Mouse (Mus musculus) liver, adult 2 months (tissue): ENCODE data around the gene Gdpd3. TPM values are rescaled to one million over a fixed set of nuclear protein-coding genes. Genes with fewer than 3 reads are reported as not detected.

Experiments used
- DNase-seq: peaks from one replicate; pipeline ENCODE4 v3.0.0-alpha.2; 2011; ENCODE audit warnings: low read depth, low spot score; ENCODE audit errors: extremely low read depth
- H3K27ac ChIP-seq: fragments of 200-500 bp; replicated peaks from 2 replicates; pipeline ENCODE4 v1.5.1; 2012; ENCODE audit warnings: low read depth, mild to moderate bottlenecking, control low read depth, inconsistent platforms, low read length; ENCODE audit not compliant: insufficient read depth
- H3K27me3 ChIP-seq: fragments of 200-500 bp; 2 replicates; pipeline ENCODE4 v1.6.1; 2012; ENCODE audit warnings: mild to moderate bottlenecking, moderate library complexity, low read length, inconsistent platforms; ENCODE audit not compliant: control insufficient read depth, insufficient read depth
- H3K36me3 ChIP-seq: fragments of 200-500 bp; 2 replicates; pipeline ENCODE4 v1.6.1; 2012; ENCODE audit warnings: low read length, inconsistent platforms; ENCODE audit not compliant: control insufficient read depth, insufficient read depth
- H3K4me1 ChIP-seq: fragments of 200-500 bp; 2 replicates; pipeline ENCODE4 v1.6.1; 2011; ENCODE audit warnings: low read length; ENCODE audit not compliant: control insufficient read depth, insufficient read depth
- H3K4me3 ChIP-seq: fragments of 200-500 bp; 2 replicates; pipeline ENCODE4 v1.5.1; 2011; ENCODE audit warnings: low read depth, mild to moderate bottlenecking, control low read depth, low read length, moderate library complexity; ENCODE audit not compliant: insufficient read depth
- H3K79me2 ChIP-seq: fragments of 200-500 bp; 2 replicates; pipeline ENCODE4 v1.6.1; 2012; ENCODE audit warnings: inconsistent platforms, mild to moderate bottlenecking, low read length, moderate library complexity; ENCODE audit not compliant: control insufficient read depth, insufficient read depth
- H3K9ac ChIP-seq: fragments of 200-500 bp; 2 replicates; pipeline ENCODE4 v1.6.1; 2012; ENCODE audit warnings: low read depth, mild to moderate bottlenecking, control low read depth, inconsistent platforms, low read length
- CTCF ChIP-seq: fragments of 200-500 bp; IDR thresholded peaks from 2 replicates; pipeline ENCODE4 v1.5.1; 2011; ENCODE audit warnings: low read depth, low read length, control low read depth
- POLR2A ChIP-seq: fragments of 200-500 bp; IDR thresholded peaks from 2 replicates; pipeline ENCODE4 v1.6.1; 2011; ENCODE audit warnings: low read length, control low read depth; ENCODE audit not compliant: insufficient read depth; ENCODE audit errors: extremely low read depth
- WGBS: fragments of 180-500 bp; shearing (Covaris S2); methylation state at CpG from one replicate; pipeline ENCODE4 v1.1.7; 2018; 5-methylcytosine and 5-hydroxymethylcytosine counted together
- polyA plus RNA-seq: library from polyadenylated mRNA; depleted of rRNA; stranded (reverse); fragments of >200 nt; gene quantifications from 2 replicates; pipeline ENCODE4 v1.2.3, GENCODE M21; 2012
- total RNA-seq: library from RNA; depleted of rRNA; stranded (reverse); fragments of >200 nt; gene quantifications from 2 replicates; pipeline ENCODE4 v1.2.3, GENCODE M21; 2014

Gdpd3 gene
- total and polyA plus RNA-seq, 2 experiments: 0.46 to 8.0 TPM

- WGBS: 91% methylated on average over 11 of the region's 11 CpGs
- no peak for DNase-seq
Measured at GRCm38 (mm10) chr7:126802134-126802889, 36.2 kb downstream of the Gdpd3 start.

DNA sequence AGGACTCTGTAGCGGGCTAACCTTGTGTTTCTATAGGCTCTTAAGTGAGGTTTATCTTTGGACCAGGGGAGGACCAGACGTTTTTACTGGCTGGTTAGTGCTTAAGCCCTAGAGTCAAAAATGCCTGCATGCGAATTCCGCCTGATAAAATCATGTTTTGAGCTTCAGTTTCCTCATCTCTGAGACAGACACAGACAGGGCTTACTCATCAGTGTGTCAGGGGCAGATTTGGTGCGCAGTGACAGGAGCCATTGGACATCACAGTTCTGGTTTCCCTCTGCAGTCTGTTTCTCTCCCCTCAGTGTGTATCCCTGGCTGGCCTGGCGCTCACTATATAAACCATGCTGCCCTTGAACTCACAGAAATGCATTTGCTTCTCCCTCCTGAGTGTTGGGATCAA lies 37.0 kb downstream of the Gdpd3 start:
- Histone ChIP-seq H3K9ac (no peak overlapping the region), H3K27me3 (no peaks in the 10 kb centered on the region), H3K79me2 (peaks cover 3% of the 10 kb centered on the region; the same call in 1 of the 2 replicates), H3K4me3 (no peak overlapping the region), H3K27ac (no peak overlapping the region), H3K4me1 (no peaks in the 10 kb centered on the region), H3K36me3 (no peaks in the 10 kb centered on the region)
- WGBS: 90% methylated on average over 6 of the region's 6 CpGs
- no peak for DNase-seq
- no peak for TF ChIP-seq POLR2A
- TF ChIP-seq CTCF: no peak

More at GRCm38 (mm10) chr7:126802134-126802889, 36.2 kb downstream of the Gdpd3 start:
- Histone ChIP-seq H3K79me2 (peaks cover 3% of the 10 kb centered on the region; the same call in 1 of the 2 replicates), H3K36me3 (no peaks in the 10 kb centered on the region), H3K27ac (no peak overlapping the region), H3K27me3 (no peaks in the 10 kb centered on the region), H3K4me1 (0 out of 2 replicates have a peak, but pooled peaks cover 3% of the 10 kb centered on the region), H3K9ac (no peak overlapping the region), H3K4me3 (no peak overlapping the region)
- TF ChIP-seq POLR2A: no peak
- TF ChIP-seq CTCF: no peak

DNA sequence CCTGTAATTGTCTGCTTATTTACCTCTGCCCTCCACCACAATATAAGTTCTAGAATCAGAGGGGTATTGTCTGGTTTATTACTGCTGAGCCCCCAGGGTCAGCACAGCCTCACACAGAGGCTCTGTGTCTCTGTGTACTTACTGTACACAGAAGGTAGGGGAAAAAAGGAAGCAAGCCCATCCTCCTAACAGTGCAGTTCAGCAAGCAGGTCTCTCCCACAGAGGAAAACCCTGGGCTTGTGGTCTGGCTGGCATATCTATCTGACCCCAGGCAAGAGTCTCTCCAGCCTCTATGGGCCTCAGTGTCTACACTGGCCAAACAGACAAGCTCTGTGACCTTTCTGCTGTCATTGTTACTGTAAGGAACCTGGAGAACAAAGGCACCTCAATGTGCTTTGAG lies 37.6 kb downstream of the Gdpd3 start:
- H3K79me2 ChIP-seq: peaks cover 1% of the 10 kb centered on the region; the same call in 1 of the 2 replicates
- no peak for DNase-seq
- H3K4me1 ChIP-seq: no peaks in the 10 kb centered on the region
- no peak overlapping the region for H3K4me3 ChIP-seq
- H3K27ac ChIP-seq: no peak overlapping the region
- H3K9ac ChIP-seq: no peak overlapping the region
- H3K36me3 ChIP-seq: no peaks in the 10 kb centered on the region
- TF ChIP-seq POLR2A (no peak), CTCF (no peak)
- H3K27me3 ChIP-seq: no peaks in the 10 kb centered on the region

DNA sequence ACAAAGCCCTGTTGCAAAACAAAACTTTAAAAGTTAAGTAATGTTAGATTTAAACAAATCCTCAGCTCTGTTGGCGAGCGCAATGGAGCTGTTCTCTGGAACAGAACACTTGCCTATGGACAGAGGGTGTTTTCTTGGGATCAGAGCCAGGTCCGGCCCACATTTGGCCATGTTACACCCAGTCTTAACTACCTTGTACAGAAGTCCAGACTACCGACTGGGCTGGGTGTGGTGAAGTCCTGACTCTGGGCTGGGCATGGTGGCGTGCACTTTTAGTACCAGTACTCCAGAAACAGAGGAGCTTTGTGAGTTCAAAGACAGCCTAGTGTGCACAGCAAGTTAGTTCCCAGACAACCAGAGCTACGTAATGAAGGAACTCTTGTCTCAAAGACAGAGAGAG lies 40.8 kb downstream of the Gdpd3 start:
- DNase-seq: peak; percentile 73
- no peaks in the 10 kb centered on the region for H3K4me1 ChIP-seq

GRCm38 (mm10) chr7:126807405-126807804 lies 41.3 kb downstream of the Gdpd3 start:
- no peak overlapping the region for H3K9ac ChIP-seq
- no peaks in the 10 kb centered on the region for H3K36me3 ChIP-seq
- 80% methylated on average over 4 of the region's 4 CpGs for WGBS
- H3K27ac ChIP-seq: no peak overlapping the region
- no peaks in the 10 kb centered on the region for H3K79me2 ChIP-seq
- H3K27me3 ChIP-seq: no peaks in the 10 kb centered on the region
- DNase-seq: no peak
- H3K4me3 ChIP-seq: no peak overlapping the region
- TF ChIP-seq POLR2A (no peak), CTCF (no peak)
- no peaks in the 10 kb centered on the region for H3K4me1 ChIP-seq

More for the DNA sequence above, 40.8 kb downstream of the Gdpd3 start:
- no peaks in the 10 kb centered on the region for H3K36me3 ChIP-seq
- TF ChIP-seq POLR2A (no peak), CTCF (no peak)
- H3K27ac ChIP-seq: no peak overlapping the region
- H3K27me3 ChIP-seq: no peaks in the 10 kb centered on the region
- 43% methylated on average over 6 of the region's 6 CpGs for WGBS
- H3K9ac ChIP-seq: no peak overlapping the region
- no peak overlapping the region for H3K4me3 ChIP-seq
- H3K79me2 ChIP-seq: no peaks in the 10 kb centered on the region

DNA sequence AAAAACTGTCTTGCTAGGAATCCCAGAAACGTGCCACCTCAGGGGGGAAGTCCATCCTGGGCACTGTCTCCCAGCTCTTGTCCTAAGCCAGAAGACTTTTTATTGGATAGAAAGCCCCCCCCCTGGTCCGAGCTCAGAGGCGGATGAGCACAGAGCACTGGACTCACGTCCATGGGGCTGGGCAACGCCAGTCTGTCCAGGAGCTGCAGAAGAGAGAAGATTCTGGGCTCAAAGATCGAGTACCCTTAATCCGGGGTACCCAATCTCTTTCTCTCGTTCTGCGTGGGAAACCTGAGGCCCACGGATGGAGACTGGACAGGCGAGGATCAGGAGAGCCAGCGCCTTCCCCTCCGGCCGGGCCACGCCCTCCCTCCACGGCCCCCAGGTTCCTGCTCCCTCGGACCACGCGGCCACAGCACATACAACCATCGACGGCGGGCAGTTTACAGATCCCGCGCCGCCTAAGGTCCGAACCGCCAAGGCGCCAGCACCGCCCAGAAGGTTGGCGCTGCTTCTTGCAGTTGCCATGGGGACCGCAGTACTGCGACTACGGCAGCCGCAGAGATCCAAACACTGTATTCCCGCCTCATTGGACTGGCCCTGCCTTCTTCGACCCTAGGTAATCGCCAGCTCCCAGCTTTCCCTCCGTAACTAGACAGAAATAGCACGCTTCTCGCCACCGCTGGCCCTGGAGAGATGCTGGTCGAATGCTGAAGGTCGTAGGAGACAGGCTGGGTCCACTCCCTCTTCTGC lies 42.7 kb downstream of the Gdpd3 start:
- WGBS: 3% methylated on average over 43 of the region's 43 CpGs
- H3K4me1 ChIP-seq: no peaks in the 10 kb centered on the region
- TF ChIP-seq CTCF (no peak), POLR2A (no peak)
- H3K9ac ChIP-seq: peak overlapping the region; percentile 68
- H3K4me3 ChIP-seq: peak overlapping the region; percentile 66
- H3K27ac ChIP-seq: no peak overlapping the region
- H3K79me2 ChIP-seq: no peaks in the 10 kb centered on the region
- peak; percentile 84 for DNase-seq
- no peaks in the 10 kb centered on the region for H3K36me3 ChIP-seq
- H3K27me3 ChIP-seq: no peaks in the 10 kb centered on the region
